Mouse (Mus musculus) adrenal gland, postnatal 14 days (tissue): ENCODE measurements around the gene Igf1r. TPM values are rescaled to one million over a fixed set of nuclear protein-coding genes. Genes with fewer than 3 reads are reported as not detected.
A peak's percentile ranks its signal among the peaks of the same experiment; 100 is the strongest.

Experiments used
- DNase-seq: peaks from one replicate; pipeline ENCODE4 v3.0.0; 2021; ENCODE audit warnings: mixed read lengths
- total RNA-seq: library from RNA; stranded (reverse); gene quantifications from 2 replicates; pipeline ENCODE4 v1.2.3, GENCODE M21; 2021

The Igf1r gene
- total RNA-seq, 1 experiment from 2014 or later, result 83.6 TPM

GRCm38 (mm10) chr7:68179672-68180071, 227.0 kb downstream of the Igf1r start:
- DNase-seq, result no peak

DNA sequence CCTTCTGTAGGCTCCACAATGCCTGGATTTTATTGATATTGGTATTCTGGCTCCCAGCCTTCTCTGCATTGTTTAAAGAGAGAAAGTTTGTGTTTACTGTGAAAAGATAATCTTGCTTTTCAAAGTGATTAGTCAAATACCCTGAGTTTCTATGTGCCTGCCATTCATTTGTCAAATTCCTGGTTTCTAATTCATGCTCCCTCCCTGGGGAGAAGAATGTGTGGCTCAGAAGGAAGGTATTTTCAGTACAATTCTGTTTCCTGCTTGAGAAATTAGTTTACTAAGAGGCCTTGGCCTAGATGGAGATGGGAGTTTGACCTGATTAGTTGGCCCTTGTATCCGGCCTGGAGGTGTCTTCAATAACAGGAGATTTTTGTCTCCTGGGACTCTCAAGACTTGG, 228.5 kb downstream of the Igf1r start:
- no peak for DNase-seq

- DNase-seq, result peak; percentile 18
Observed at GRCm38 (mm10) chr7:68182025-68182424, 229.4 kb downstream of the Igf1r start.

DNA sequence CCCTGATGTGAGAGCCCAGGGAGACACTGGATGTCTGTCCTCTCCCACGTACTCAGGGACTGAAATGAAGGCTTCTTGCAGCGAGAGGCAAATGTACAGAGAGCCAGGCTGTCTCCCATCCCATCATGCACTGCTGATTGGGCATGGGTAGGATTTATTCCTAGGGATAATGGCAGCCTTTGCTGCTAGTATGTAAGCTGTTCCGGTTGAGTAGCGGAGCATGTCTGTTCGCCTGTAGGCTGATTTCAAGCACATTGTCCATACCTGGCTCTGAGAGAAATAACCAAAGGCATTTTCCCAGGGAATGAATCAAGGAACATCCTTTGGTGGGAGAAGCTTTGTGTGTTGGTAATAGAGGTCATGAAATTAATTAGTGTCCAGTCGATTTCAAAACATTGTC, 230.1 kb downstream of the Igf1r start:
- DNase-seq, result no peak

DNA sequence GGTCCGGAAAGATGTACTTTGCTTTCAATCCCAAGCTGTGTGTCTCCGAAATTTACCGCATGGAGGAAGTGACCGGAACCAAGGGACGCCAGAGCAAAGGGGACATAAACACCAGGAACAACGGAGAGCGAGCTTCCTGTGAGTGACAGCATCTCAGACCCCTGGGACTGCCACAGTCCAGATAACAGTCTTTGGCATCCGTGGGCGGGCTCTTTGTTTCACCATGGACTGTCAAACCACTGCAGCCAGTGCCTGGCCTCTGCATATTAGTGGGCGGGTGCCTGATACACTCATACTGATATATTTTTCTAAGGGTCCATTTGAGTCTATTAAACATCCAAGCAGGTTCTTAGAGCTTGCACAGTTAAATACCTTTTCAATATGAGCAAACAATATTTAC, 230.8 kb downstream of the Igf1r start:
- DNase-seq, result no peak

GRCm38 (mm10) chr7:68189211-68189610, 236.6 kb downstream of the Igf1r start:
- no peak for DNase-seq

DNA sequence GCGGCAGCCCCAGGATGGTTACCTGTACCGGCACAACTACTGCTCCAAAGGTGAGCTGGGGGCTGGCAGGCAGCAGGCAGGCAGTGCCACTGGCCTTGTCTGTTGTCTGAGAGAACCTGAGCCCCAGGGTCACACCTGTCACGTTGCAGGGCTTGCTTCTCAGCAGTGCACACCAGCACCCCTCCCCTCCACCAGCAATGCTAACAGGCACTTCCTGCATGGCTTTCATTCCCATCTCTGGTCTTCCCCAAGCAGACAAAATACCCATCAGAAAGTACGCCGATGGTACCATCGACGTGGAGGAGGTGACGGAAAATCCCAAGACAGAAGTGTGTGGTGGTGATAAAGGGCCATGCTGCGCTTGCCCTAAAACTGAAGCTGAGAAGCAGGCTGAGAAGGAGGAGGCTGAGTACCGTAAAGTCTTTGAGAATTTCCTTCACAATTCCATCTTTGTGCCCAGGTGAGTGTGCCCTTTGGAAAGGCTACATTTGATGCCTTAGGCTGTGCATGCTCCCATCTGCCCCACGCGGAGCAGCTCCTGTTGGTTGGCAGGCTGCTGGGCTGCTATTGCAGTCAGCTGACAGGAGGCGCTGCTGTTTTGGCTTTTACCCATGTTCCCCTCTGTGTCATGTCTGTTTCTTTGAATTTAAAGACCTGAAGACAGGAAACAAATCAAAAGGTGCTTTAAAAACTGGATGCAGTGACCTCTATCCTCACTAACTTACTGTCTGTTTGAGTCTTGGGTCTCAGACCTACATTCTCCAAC, 237.2 kb downstream of the Igf1r start:
- DNase-seq, result no peak

DNA sequence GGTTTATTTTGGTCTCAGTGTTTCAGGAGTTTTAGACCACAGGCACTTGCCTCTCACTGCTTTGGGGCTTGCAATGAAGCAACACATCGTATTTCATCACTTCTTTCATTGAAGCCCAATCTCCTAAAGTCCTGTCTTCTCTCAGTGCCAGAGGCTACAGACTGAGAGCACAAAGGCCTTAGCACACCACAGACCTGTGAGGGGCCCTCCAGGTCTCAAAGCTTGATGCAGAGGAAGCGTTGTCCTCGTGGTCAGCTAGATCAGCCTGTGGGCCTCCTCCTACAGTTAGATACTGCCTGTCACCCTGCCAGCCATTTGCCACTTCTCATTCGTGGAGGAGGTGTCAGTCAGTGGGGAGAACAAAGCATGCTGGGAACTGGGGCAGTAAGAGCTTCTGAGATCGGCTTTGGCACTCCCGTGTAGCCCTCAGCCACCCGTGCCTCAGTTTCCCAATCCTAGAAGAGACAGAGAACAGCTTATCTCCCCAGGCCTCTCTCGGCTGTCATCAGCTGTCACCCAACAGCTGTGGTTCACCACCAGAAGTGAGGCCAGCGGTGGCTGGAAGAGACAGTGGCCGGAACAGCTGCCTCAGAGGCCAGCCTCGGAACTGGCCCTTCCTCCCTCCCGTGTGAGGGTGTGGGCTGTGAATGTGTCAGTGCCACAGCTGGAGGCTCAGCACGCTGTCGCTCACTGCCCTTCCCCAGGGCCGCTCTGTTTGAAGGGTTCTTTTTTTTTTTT, 241.5 kb downstream of the Igf1r start:
- no peak for DNase-seq

GRCm38 (mm10) chr7:68199609-68200008, 247.0 kb downstream of the Igf1r start:
- DNase-seq, result no peak

GRCm38 (mm10) chr7:68205776-68206427, 253.3 kb downstream of the Igf1r start:
- DNase-seq, result no peak

- no peak for DNase-seq
Observed at GRCm38 (mm10) chr7:68209039-68209438, 256.4 kb downstream of the Igf1r start.

DNA sequence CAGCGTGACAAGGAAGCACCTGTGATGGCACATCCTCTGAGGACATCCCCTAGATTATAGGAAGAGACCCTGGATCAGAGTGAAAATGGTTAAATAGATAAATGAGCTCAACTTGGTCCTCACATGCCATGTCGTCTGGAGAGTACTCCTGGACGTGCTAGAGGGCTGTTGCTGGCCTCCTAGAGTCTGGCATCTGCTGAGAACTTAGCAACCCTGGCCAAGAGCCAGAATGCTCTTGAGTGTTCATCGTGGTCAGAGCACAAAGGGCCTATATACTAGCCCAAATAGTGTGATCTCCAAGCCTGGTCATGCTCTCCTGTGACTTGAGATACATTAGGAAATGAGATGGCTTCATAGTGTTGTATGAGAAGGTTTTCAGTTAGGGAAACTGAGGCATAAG, 257.8 kb downstream of the Igf1r start:
- no peak for DNase-seq

DNA sequence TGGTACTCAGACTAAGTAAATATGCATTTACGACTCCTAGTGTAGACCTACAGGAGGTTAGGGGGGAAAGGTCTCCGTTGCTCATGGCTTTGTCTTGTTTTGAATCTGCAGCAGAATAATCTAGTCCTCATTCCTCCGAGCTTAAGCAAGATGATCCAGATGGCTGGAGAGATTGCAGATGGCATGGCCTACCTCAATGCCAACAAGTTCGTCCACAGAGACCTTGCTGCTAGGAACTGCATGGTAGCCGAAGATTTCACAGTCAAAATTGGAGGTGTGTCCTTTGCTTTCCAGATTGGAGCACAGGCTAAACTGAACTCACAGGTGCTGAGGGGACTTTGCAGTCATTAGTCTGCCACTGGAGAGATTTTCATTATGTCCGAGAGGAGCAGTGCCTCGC, 259.3 kb downstream of the Igf1r start:
- DNase-seq, result no peak

DNA sequence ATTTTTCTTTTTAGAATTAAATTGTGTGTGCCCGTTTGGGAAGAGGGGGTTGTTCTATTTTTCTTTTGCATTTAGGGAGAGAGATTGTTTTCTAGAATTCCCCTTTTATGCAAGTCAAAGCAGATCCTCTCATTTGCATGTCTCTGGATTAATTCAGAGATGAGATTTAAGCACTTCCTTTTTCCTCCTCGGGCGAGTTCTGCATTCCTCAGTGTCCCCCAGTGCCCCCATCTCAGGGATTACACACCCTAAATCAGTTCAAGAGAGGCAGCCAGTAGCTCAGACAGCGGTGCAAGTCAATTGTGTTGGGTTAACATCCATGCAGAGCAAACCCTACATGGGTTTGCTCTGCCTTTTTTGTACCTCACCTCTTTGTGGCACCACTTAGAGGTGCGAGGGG, 261.2 kb downstream of the Igf1r start:
- DNase-seq, result no peak

DNA sequence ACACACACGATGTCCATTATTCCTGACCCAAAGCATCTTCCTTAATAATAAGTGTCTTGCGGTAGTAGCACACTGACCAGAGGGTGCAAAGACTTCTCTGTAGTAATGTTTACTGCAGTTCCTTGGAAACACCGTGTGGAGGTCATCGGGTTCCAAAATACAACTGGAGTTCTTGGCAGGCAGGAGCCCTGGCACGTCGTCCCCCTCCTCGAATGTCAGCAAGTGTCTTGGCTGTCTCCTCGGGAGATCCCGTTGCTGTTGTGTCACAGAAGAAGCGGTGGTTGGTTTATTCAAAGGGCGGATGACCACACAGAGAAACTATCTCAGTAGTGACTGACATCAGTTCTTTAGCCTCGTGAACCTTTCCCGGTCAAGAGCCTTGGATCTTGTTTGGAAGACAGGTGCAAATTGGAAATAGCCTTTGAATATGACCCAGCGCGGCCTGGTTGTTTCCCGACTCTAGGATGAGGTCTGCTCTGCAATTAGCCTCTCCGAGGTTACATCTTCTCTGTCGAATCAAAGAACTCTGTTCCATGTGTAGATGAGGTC, 263.0 kb downstream of the Igf1r start:
- DNase-seq, result peak; percentile 28

GRCm38 (mm10) chr7:68218879-68219278, 266.3 kb downstream of the Igf1r start:
- DNase-seq, result no peak

GRCm38 (mm10) chr7:68221677-68222230, 269.1 kb downstream of the Igf1r start:
- no peak for DNase-seq

GRCm38 (mm10) chr7:68223356-68223808, 270.8 kb downstream of the Igf1r start:
- DNase-seq, result peak; percentile 46

DNA sequence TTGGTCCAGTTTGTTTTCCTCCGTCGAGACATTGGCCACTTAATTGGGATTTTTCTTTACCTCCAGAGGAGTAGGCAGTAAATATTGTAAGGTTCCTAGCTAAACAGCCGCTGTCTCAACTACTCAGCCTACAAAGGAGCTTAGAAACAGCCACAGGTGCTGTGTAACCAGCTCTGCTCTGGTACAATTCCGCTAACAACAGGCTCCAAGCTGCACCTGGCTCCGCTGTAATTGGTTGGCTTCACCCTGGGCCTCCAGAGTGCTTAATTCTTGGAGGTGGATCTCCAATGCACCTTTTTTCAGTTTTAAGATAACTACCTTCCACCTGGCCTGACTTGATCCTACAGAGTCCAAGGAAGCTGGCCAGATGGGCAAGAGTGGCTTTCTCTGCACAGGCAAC, 271.4 kb downstream of the Igf1r start:
- no peak for DNase-seq

DNA sequence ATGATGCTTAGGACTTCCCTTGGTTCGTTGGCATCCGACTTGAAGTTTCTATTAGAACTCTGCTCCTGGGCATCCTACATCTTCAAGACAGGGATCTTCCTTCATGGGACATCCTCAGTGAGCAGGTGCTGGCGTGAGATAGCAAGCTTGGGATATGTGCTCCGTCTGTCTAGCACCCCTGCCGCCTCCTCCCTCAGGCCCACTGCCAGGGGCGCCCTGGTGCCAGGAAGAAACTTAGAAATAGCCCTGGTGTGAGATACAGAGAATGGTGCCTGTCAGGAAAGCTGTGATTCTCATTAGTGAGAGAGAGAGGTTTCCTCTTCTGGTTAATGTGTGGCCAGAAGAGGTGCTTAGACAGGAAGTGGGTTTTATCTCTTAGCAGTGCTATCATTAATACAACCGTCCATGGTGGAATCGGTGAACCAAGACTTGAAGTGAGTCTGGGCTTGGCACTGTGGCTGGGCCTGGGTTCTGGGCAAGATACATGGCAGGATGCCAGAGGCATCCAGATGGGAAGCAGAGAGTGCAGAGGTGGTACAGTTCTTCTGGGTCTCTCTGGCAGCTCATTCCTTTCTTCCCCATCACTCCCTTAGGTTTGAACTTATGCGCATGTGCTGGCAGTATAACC, 272.9 kb downstream of the Igf1r start:
- no peak for DNase-seq

- DNase-seq, result no peak
Observed at GRCm38 (mm10) chr7:68227021-68227420, 274.4 kb downstream of the Igf1r start.

- DNase-seq, result no peak
Observed at GRCm38 (mm10) chr7:68227621-68228020, 275.0 kb downstream of the Igf1r start.
